Mouse (Mus musculus): ENCODE measurements around the gene Nudt2.

GRCm38 (mm10) chr4:41442790-41443302, 22.1 kb upstream of the Nudt2 start:
- no peak for TF ChIP-seq CTCF (IDR thresholded peaks at IDR 0.05; ENCODE audit: low read depth)
- TF ChIP-seq EP300 (IDR thresholded peaks at IDR 0.05; ENCODE audit: low read depth): no peak
